Mouse (Mus musculus) ovary, adult 18-20 months (tissue): ENCODE measurements at regions not wholly inside any gene's neighbourhood (a gene's known extent, or its start where the extent isn't known, plus 50 kb on each side); places are given as distances from the start of the nearest gene placed in this dataset.

Source experiments
- DNase-seq: peaks from one replicate; pipeline ENCODE4 v3.0.0; 2022; ENCODE audit warnings: low spot score, mixed read lengths

GRCm38 (mm10) chr7:71488016-71488650 is 136.8 kb upstream of the Gm10295 start:
- DNase-seq, result no peak

- no peak for DNase-seq
These were observed 124.1 kb upstream of the Gm10295 start for GRCm38 (mm10) chr7:71475383-71475782.

DNA sequence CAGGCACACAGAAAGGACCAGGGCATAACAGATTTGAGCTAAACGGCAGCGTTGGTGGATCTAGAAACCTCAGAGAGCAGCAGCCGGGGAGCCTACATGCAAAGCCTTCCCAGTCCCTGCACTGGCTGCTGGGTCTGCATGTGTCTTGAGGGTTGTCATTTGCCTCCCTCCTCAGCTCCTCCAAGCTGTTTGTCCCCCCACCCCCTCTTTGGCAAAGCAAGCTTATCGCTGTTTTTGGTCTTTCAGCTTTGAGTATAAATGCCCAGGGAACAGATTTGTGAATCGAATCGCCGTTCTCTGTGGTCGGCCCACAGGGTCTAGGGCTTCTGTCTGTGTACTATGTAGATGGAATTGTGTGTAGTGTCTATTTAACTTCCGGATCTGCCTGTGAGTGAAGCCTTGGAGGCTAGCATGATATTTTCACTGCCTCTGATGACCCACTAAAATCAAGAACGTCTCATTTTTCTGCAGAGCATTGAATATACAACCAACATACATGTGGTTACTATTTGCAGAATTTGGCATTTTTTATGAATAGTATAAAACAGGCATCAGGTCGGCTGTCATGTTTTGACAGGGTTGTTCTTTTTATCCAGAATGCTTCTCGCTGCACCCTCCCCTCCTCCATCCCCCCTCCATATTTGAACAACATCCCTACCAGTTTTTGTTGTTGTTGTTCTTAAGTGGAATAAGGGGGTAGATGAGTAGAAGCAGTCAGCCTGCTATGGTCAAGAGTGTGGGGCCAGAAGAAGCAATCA is 121.3 kb upstream of the Gm10295 start:
- DNase-seq, result no peak

- peak; percentile 29 for DNase-seq
These were observed 120.5 kb upstream of the Gm10295 start for GRCm38 (mm10) chr7:71471658-71472383.

- no peak for DNase-seq
These were observed 120.0 kb upstream of the Gm10295 start for GRCm38 (mm10) chr7:71471319-71471657.

GRCm38 (mm10) chr7:71470418-71470817 is 119.1 kb upstream of the Gm10295 start:
- DNase-seq, result no peak

DNA sequence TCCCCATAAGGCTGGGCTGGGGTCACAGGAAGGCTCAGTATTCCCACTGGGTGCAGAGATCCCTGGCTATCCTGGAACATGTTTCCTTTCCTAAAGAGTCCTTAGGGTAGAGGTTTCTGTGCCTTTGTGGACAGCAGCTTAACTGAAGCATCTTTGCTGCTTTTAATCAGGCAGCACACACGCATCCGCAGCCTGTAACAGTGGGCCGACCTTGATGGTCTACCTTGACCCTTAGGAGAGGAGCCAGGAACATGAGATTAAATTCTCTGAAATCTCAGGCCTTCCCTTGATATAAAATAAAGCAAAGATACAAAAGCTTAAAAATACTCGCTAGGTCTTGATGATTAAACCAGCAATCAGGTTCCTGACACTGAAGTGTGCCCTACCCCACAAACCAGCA is 118.7 kb upstream of the Gm10295 start:
- DNase-seq, result peak; percentile 66

GRCm38 (mm10) chr7:71467436-71468127 is 116.3 kb upstream of the Gm10295 start:
- peak; percentile 59 for DNase-seq

GRCm38 (mm10) chr7:71464127-71464526 is 112.8 kb upstream of the Gm10295 start:
- DNase-seq, result no peak

GRCm38 (mm10) chr7:71463565-71463964 is 112.3 kb upstream of the Gm10295 start:
- no peak for DNase-seq

GRCm38 (mm10) chr7:71459805-71460204 is 108.5 kb upstream of the Gm10295 start:
- DNase-seq, result no peak

DNA sequence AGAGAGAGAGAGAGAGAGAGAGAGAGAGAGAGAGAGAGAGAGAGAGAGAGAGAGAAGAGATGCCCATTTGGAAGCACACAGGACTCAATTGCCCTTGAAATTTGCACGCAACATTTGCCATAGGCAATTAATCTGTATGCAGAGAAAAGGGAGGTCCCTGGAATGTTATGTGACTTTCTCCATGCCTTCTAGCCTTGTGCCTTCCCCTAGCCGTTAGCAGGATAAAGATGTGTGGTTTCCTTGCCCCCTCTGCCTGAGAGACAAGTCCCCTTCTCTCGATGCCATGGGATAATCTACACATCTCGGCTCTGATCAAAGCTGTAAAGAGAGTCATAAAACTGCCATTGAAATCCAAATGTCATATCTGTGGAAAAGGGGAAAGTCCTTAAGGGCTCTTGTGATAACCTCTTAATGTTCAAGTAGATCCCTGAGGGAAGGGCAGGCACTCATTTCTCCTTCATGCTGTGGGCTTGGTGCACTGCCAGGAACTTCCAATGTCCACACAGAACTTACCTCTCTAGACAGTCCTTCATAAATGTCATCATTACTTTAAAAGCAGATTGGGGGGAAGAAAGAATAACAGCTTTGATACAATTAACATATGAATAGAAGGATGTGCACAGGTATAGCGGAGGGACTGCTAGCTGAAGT is 106.9 kb upstream of the Gm10295 start:
- no peak for DNase-seq

- no peak for DNase-seq
These were observed 106.3 kb upstream of the Gm10295 start for GRCm38 (mm10) chr7:71457409-71458103.

DNA sequence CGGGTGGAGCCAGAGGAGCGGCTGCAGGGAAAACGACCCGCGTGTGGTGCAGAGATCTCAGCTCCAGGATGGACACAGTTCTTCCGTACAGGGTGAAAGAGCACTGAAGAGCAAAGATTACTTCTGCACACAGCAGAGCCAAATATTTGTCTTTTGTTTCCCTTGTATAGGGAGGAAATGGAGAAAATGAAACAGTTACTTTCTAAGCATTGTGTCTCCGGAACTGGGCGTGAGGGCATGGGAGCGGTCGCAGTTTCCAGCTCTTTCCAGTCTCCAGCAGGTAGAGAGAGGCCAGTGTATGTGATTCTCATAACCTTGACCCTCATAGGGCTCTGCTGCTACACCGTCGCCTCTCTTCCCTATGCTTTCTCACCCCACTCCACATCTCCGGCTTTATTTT is 105.1 kb upstream of the Gm10295 start:
- DNase-seq, result no peak

DNA sequence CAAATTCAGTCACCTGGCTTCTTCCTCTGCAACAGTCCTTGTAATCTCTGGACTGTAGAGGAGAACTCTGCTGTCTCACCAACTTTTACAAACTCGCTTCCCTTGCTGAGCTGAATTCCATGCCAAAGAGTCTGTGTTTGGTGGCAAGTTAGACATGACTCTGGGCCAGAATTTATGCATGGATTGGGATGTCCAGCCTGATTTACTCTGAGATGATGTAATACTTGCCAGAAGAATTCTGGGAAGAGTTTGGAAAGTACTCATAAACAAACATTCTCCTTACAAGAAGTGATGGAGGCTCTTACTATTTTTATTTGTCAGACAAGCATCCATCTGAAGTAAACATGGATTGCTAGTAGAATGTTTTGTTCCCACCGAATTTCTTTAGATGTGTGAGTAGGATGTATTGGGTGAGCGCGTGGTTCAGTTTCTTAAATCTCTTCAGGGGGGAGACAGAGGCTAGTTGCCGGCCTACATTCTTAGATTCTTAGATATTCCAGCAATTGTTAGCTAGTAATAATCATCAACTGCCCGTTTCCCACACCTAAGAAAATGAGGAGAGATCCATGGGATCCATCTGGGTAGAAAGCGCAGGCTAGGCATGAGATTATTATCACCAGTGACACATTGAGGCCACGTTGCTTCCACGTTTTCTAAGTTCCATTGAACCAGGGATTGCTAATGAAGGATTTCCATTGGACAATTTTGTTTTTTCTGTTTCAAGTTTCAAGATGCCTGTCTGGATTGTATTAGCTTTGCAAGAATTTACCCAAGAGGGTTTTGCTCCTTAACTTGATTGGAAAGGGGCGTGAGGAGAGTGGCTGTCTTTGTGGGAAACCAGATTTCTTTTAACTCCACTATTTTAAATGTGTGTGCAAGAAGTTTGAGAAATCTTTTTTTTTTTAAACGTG is 89.3 kb upstream of the Gm10295 start:
- no peak for DNase-seq

DNA sequence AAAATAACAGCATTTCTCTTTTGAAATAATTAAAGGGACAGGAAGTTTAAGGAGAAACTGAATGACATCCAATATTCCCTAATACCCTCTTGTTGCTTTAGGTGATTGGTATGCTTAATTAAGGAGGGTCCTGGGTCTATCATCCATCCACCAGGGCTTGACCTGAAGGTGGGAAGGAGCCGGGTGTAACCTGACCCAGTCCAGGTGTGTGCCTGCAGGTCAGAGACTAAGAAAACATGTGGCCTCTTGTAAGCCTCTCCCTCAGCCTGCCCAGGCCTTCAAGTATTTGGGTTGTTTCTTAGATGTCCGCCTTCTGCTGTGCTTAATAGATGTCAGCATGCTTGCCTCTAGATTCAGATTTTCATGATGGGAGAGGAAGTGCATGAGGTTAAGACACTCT is 74.7 kb upstream of the Gm10295 start:
- no peak for DNase-seq

GRCm38 (mm10) chr7:71419261-71419660 is 68.0 kb upstream of the Gm10295 start:
- no peak for DNase-seq

DNA sequence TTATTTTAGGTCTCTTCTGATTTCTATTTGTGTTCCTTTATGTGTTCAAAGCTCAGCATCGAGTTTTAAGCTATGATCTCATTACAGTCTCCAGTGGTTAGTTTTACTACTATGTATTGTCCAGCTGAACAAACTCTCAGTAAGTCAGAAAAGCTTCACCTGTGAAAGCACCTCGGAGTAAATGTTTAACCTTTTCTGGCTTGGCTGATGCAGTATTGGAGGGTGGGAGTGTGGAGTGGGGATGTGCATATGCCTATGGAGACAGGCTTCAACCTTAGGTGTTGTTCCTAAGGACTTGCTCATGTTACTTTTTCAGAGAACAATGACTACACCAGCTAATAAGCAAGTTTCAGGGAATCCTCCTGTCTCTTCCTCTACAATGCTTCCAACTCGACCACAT is 67.6 kb upstream of the Gm10295 start:
- no peak for DNase-seq

DNA sequence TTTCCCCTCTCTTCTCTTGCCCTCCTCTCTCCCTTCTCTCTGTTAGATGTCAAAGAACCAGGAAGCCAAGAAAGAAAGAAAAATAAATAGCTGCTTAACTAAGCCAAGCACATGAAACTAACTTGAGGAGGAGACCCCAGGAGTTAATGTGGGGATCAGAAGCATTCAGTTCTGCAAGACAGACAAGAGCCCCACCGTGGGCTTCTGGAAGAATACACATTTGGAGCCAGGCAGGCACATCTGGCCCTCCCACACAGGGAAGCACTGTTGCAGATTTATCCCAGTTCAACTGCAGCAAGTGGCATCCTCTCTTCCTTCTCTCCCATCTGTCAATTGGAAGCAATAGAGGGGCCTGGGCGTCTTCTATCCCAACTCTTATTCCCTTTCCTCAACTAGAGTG is 63.5 kb upstream of the Gm10295 start:
- DNase-seq, result no peak

DNA sequence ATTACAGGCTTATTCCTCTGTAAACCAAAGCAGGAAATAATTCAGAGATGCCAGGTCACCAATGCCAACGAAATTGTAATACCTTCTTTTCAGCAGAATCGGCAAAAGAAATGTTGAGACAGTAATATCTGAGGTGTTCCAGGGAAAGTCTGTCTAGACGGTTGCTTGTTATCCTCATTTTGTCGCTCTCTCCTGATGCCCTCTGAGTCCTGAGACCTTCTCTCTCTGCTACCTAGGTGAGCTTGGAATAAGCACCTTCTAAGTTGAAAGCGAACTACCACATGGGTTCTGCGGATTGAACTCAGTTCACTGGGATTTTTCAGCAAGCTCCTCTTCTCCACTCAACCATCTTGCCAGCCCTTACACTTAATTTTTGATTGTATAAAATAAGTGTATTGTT is 61.8 kb upstream of the Gm10295 start:
- no peak for DNase-seq
